Mouse (Mus musculus) forebrain, embryonic 14.5 days (tissue): ENCODE data around the gene Trhr2. TPM values are rescaled to one million over a fixed set of nuclear protein-coding genes. Genes with fewer than 3 reads are reported as not detected.

Experiments used
- ATAC-seq: fragments of 200-750 bp; cut with Nextera tagmentation; 2 replicates; pipeline ENCODE4 v1.8.0; 2017; ENCODE audit warnings: mild to moderate bottlenecking, moderate library complexity
- DNase-seq: peaks from one replicate; pipeline ENCODE4 v3.0.0-alpha.2; 2015; ENCODE audit warnings: low spot score
- H3K27ac ChIP-seq: fragments of 300-500 bp; sonication (generic); 2 replicates; pipeline ENCODE4 v1.5.1; 2014; ENCODE audit warnings: low read depth, mild to moderate bottlenecking, control low read depth, low read length, moderate library complexity
- H3K27me3 ChIP-seq: fragments of 300-500 bp; sonication (generic); replicated peaks from 2 replicates; pipeline ENCODE4 v1.6.1; 2014; ENCODE audit warnings: low read length, control low read depth, mixed read lengths; ENCODE audit not compliant: control insufficient read depth, insufficient read depth
- H3K36me3 ChIP-seq: fragments of 300-500 bp; sonication (generic); 2 replicates; pipeline ENCODE4 v1.6.1; 2014; ENCODE audit warnings: low read length, control low read depth; ENCODE audit not compliant: control insufficient read depth, insufficient read depth
- H3K4me1 ChIP-seq: fragments of 300-500 bp; sonication (generic); 2 replicates; pipeline ENCODE4 v1.6.1; 2014; ENCODE audit warnings: antibody characterized with exemption, low read length, control low read depth; ENCODE audit not compliant: control insufficient read depth, insufficient read depth
- H3K4me2 ChIP-seq: fragments of 300-500 bp; sonication (generic); 2 replicates; pipeline ENCODE4 v1.6.1; 2014; ENCODE audit warnings: mild to moderate bottlenecking, control low read depth, low read length
- H3K4me3 ChIP-seq: fragments of 300-500 bp; sonication (generic); 2 replicates; pipeline ENCODE4 v1.5.1; 2014; ENCODE audit warnings: low read depth, low read length, control low read depth
- H3K9ac ChIP-seq: fragments of 300-500 bp; sonication (generic); 2 replicates; pipeline ENCODE4 v1.6.1; 2014; ENCODE audit warnings: mild to moderate bottlenecking, low read length, control low read depth, moderate library complexity
- H3K9me3 ChIP-seq: fragments of 300-500 bp; sonication (generic); replicated peaks from 2 replicates; pipeline ENCODE4 v1.6.1; 2016; ENCODE audit warnings: low read length, control low read depth, mixed read lengths; ENCODE audit not compliant: control insufficient read depth
- WGBS: fragments of 180-500 bp; shearing (Covaris S2); extraction: QIAGEN DNeasy Blood & Tissue Kit; methylation state at CpG from one replicate; pipeline ENCODE4 v1.1.7; 2014; 5-methylcytosine and 5-hydroxymethylcytosine counted together
- polyA plus RNA-seq: library from polyadenylated mRNA; unstranded; fragments of >200 nt; fragmentation: Nextera tagmentation; extraction: Ambion mirVana; gene quantifications from 2 replicates; pipeline ENCODE4 v1.2.1, GENCODE M21; 2014

Trhr2 gene
- polyA plus RNA-seq, 1 experiment from 2014 or later = not detected

DNA sequence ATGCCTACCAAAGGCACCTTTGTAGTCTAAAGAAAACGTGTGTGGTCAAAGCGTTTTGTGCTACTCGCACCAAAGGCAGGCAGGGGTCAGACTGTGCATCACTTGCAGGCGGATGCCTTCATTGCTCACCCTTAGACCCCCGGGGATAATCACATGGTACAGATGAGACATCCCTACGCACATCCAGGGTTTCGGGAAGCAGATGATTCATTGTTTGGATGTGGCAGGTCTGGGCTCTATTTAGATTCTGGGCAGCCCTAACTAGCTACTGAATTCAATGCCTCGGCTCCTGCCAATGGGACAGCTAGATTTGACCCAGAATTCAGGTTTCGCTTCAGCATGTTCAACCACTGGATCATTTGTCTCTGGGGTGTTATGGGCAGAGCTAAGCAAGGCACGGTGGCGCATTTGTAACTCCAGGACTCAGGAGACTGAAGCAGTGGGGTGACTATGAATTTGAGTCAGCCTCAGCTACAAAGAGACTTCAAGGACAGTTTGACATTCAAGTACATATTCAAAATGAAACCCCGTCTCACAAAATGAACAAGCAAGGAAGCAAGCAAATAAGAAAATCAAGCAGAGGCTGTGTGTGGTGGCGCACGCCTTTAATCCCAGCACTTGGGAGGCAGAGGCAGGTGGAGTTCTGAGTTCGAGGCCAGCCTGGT, 1.3 kb downstream of the Trhr2 start:
- H3K27me3 ChIP-seq = 0 out of 2 replicates have a peak, but pooled peaks cover 3% of the 10 kb centered on the region
- DNase-seq (no peak), ATAC-seq (no peak)
- no peak overlapping the region for H3K9ac ChIP-seq
- no peak overlapping the region for H3K4me2 ChIP-seq
- H3K27ac ChIP-seq = no peak overlapping the region
- H3K4me3 ChIP-seq = no peak overlapping the region
- H3K36me3 ChIP-seq = no peaks in the 10 kb centered on the region
- H3K4me1 ChIP-seq = no peaks in the 10 kb centered on the region
- H3K9me3 ChIP-seq = no peaks in the 10 kb centered on the region
- WGBS = 83% methylated on average over 15 of the region's 15 CpGs

DNA sequence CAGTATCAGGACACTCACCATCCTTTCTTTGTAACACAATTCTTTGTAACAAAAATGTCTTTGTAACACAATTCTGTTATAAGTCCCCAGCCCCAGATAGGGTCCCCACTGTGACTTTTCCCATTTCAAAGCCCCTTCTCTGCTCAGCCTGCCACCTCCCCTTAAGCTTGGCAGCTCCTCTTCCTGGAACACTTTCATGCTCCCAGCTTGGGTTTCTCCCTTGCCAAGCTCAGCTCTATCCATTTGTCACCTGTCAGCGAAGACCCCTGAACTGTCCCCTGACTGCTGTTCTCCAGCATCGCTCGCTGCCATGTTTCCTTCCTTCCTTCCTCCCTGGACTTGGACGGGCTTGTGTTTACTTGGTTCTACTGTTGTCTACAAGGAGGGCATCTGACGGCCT, 2.9 kb downstream of the Trhr2 start:
- Histone ChIP-seq H3K27ac (no peak overlapping the region), H3K4me3 (no peak overlapping the region), H3K27me3 (peaks cover 3% of the 10 kb centered on the region; the same call in 1 of the 2 replicates), H3K4me1 (no peaks in the 10 kb centered on the region), H3K36me3 (no peaks in the 10 kb centered on the region), H3K4me2 (no peak overlapping the region), H3K9me3 (no peaks in the 10 kb centered on the region), H3K9ac (no peak overlapping the region)
- WGBS = 77% methylated on average over 5 of the region's 5 CpGs
- no peak for DNase-seq
- ATAC-seq = no peak

DNA sequence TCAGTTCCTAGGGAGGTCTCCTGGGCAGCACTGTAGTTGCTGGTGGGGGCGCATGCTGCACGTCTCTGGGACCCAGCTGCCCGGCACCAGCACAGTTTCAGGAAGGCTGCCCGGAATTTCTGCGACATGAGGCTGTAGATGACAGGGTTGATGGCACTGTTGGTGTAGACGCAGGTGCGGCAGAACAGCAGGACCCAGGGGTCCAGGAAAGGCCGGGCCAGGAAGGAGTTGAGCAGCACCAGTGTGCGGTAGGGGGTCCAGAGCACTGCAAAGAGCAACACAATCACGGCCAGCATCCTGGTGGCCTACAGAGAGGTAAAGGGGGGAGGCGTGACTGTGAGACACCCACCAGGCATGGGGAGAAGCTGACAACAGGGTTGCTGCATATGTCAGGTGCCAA, 3.3 kb downstream of the Trhr2 start:
- H3K27me3 ChIP-seq = peaks cover 3% of the 10 kb centered on the region; the same call in 1 of the 2 replicates

DNA sequence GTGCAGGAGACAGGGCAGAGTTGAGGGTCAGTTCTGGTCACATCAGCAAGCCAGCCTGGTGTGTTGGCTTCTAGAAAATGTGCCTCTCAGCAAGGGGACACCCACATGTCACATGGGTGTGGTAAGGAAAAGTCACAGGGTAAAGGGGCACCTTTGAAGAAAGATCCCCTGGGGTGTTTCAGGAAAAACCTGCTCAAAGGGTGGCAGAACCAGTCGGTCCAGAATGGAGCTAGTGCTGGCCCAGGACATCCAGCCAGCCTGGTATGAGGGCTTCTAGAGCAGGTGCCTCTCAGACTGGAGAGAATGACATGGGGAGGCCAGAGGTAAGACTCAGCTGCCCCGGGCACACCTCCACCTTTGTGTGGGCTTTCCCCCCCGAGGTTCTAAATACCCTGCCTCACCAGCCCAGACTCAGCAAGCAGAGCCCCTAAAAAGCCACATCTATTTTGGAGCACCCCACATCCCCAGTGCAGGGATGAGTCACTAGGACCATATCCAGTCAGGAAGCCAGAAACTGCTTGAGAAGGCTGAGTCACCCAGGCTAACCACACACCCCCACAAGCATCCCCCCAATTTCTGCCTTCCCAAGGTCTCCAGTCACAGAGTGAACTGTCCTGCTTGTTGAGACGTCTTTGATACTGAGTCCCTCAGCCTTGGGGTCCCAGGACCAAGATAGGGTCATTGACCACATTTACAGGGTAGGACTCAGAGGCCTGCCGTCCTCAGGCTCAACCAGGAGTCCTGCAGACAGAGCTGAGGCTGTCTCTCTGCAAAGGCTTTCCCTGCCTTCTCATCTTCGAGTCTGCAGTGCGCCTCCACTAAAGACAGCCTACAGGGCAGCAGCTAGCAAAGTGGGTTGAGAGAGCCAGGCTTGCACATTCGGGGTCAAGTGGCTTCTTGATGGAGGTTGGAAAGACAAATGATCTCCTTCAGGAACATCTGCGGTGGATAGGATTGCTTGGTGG, 4.6 kb downstream of the Trhr2 start:
- WGBS = 77% methylated on average over 9 of the region's 9 CpGs
- H3K27me3 ChIP-seq = peaks cover 6% of the 10 kb centered on the region; the same call in 1 of the 2 replicates
- H3K9ac ChIP-seq = no peak overlapping the region

More for the DNA sequence above, 3.3 kb downstream of the Trhr2 start:
- H3K9me3 ChIP-seq = no peaks in the 10 kb centered on the region
- no peaks in the 10 kb centered on the region for H3K36me3 ChIP-seq
- H3K9ac ChIP-seq = no peak overlapping the region
- H3K4me1 ChIP-seq = no peaks in the 10 kb centered on the region
- H3K4me2 ChIP-seq = no peak overlapping the region
- ATAC-seq (no peak), DNase-seq (no peak)
- 64% methylated on average over 11 of the region's 11 CpGs for WGBS
- H3K4me3 ChIP-seq = no peak overlapping the region
- no peak overlapping the region for H3K27ac ChIP-seq

DNA sequence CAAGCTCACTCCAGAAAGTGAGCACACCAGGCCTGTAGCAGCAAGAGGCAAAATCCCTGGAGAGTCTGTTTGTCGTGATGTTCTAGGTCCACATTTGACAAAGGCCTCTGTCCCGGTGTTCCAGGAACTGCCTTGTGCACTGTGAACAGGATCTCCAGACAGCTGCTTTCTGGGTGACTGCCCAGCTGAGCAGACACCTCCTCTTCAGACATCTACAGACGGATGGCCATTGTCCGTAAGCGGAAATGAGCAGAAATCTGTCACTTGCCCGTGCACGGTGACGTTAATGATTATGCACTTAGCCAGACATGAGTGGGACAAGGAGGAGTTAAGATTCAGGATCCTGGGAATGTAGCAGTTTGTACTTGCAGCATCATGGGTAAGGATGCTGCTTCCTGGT, 6.4 kb downstream of the Trhr2 start:
- Histone ChIP-seq H3K9ac (no peak overlapping the region), H3K27ac (no peak overlapping the region), H3K4me2 (no peak overlapping the region), H3K36me3 (no peaks in the 10 kb centered on the region), H3K4me3 (no peak overlapping the region), H3K9me3 (no peaks in the 10 kb centered on the region), H3K4me1 (peaks cover 5% of the 10 kb centered on the region), H3K27me3 (peaks cover 6% of the 10 kb centered on the region; the same call in 1 of the 2 replicates)
- 86% methylated on average over 8 of the region's 8 CpGs for WGBS
- DNase-seq = no peak
- ATAC-seq = no peak

More for the DNA sequence above, 4.6 kb downstream of the Trhr2 start:
- Histone ChIP-seq H3K4me3 (no peak overlapping the region), H3K4me1 (no peaks in the 10 kb centered on the region; the same call in 1 of the 2 replicates), H3K27ac (no peak overlapping the region), H3K36me3 (no peaks in the 10 kb centered on the region), H3K4me2 (no peak overlapping the region), H3K9me3 (no peaks in the 10 kb centered on the region)
- ATAC-seq (no peak), DNase-seq (no peak)

DNA sequence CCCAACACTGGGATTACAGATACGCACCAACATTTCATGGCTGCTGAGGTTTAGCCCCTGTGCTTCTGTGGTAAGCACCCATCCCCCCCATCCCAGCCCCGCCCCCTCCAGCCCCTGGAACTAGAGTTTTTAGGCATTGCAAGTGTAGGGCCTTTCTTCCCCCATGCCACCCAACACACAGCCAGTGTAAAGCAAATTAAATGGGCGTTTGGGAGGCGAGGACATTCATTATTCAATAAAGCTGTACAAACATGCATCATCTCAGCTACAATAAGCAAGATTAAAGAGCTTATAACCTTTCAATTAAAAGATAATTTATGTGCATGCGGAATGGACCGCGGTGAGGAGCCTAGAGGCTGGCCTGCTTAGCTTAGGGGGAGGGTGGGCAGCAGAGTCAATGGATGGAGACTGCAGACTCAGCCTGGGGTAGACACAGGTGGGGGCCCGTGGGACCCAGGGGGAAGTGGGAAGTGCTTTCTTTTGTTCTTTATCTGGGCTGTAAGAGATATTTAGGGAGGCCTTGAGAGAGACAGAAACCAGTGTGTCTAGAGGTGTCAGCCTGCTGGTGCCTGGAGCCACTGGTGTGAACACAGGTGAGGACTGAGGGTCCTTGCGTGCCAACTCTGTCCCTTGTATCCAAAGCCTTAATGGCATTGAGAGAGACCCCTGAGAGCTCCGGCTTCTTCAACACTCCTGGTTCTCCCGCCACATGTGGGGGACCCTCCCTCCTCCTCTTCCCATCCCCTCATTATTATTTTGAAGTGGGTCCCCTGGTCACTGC, 10.0 kb downstream of the Trhr2 start:
- H3K4me2 ChIP-seq = no peak overlapping the region
- peaks cover 6% of the 10 kb centered on the region; the same call in 1 of the 2 replicates for H3K27me3 ChIP-seq
- H3K4me3 ChIP-seq = no peak overlapping the region
- H3K9ac ChIP-seq = no peak overlapping the region
- H3K27ac ChIP-seq = no peak overlapping the region
- H3K9me3 ChIP-seq = no peaks in the 10 kb centered on the region
- peak; percentile 75 for ATAC-seq
- H3K36me3 ChIP-seq = no peaks in the 10 kb centered on the region
- H3K4me1 ChIP-seq = peaks cover 5% of the 10 kb centered on the region
- peak; percentile 49 for DNase-seq
- 14% methylated on average over 11 of the region's 11 CpGs for WGBS

DNA sequence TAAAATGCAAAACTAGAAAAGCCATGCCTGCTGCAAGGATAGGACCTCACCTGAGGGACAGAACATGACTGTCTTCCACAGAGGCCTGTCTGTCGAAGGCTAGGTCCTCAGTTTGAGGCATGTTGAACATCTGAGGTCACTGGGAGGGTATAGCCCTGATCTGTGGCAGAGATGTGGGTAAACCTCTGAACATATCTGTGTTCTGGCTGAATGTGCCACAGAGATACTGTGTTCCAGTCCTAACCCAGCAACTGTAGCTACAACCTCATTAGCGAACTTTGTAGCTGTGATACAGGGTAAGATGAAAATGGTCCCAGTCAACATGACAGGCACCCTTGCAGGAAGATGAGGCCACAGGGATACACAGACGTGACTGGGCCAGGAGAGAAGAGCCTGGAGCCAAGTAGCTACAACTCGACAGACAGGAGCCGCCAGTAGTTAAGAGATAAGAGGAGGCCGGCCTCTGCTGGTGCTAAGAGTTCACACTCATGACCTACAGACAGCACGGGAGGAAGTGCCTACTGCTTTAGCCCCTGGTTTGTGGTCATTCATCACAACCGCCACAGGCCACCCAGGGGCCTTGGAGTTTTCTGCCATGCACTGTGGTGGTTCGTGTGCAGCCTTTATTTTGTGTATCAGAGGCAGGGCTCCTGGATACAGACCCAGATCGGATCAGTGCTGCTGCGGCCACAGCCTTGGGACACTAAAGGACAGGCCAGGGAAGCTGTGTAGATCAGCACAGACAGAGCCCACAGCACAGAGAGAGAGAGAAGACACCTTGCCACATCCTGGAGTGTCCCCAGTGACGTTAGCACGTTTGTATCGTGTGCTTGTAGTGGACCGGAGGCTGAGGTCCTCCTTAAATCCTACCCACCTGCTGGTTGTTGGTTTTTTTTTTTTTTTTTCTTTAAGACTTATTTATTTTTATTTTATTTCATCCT, 10.9 kb downstream of the Trhr2 start:
- no peak overlapping the region for H3K27ac ChIP-seq
- no peaks in the 10 kb centered on the region for H3K36me3 ChIP-seq
- H3K27me3 ChIP-seq = peaks cover 8% of the 10 kb centered on the region; the same call in 1 of the 2 replicates
- H3K9me3 ChIP-seq = no peaks in the 10 kb centered on the region
- no peak overlapping the region for H3K4me3 ChIP-seq
- no peak overlapping the region for H3K4me2 ChIP-seq
- no peak overlapping the region for H3K9ac ChIP-seq
- H3K4me1 ChIP-seq = peaks cover 5% of the 10 kb centered on the region
- DNase-seq (no peak), ATAC-seq (no peak)
- WGBS = 42% methylated on average over 15 of the region's 15 CpGs
